Mouse (Mus musculus) CH12.LX (cell line): ENCODE measurements around the gene Sergef. TPM values are rescaled to one million over a fixed set of nuclear protein-coding genes. Genes with fewer than 3 reads are reported as not detected.
A peak's percentile ranks its signal among the peaks of the same experiment; 100 is the strongest.

Experiments used
- BHLHE40 ChIP-seq: IDR thresholded peaks from 2 replicates; pipeline ENCODE4 v1.6.1; 2011; ENCODE audit warnings: mild to moderate bottlenecking, low read depth, low read length, improper control_type of control experiment
- CHD2 ChIP-seq: IDR thresholded peaks from 2 replicates; pipeline ENCODE4 v1.6.1; 2011; ENCODE audit warnings: low read length, improper control_type of control experiment
- ELF1 ChIP-seq: IDR thresholded peaks from 2 replicates; pipeline ENCODE4 v1.6.1; 2014; ENCODE audit warnings: low read depth, mild to moderate bottlenecking, inconsistent platforms, low read length, improper control_type of control experiment
- JUN ChIP-seq: IDR thresholded peaks from 2 replicates; pipeline ENCODE4 v1.6.1; 2011; ENCODE audit warnings: low read depth, mild to moderate bottlenecking, low read length, improper control_type of control experiment, moderate library complexity; ENCODE audit not compliant: insufficient read depth
- MAFK ChIP-seq: IDR thresholded peaks from 2 replicates; pipeline ENCODE4 v1.6.1; 2011; ENCODE audit warnings: low read length, improper control_type of control experiment; ENCODE audit not compliant: insufficient replicate concordance
- MYC ChIP-seq: IDR thresholded peaks from 2 replicates; pipeline ENCODE4 v1.6.1; 2011; ENCODE audit warnings: low read depth, mild to moderate bottlenecking, improper control_type of control experiment, low read length
- PAX5 ChIP-seq: IDR thresholded peaks from 2 replicates; pipeline ENCODE4 v1.6.1; 2012; ENCODE audit warnings: low read length, inconsistent platforms, mixed read lengths
- RCOR1 ChIP-seq: conservative IDR thresholded peaks from 2 replicates; pipeline ENCODE4 v1.6.1; 2012; ENCODE audit warnings: low read depth, mild to moderate bottlenecking, inconsistent platforms, low read length, improper control_type of control experiment
- USF2 ChIP-seq: conservative IDR thresholded peaks from 2 replicates; pipeline ENCODE4 v1.6.1; 2011; ENCODE audit warnings: low read depth, low read length, improper control_type of control experiment
- ZKSCAN1 ChIP-seq: IDR thresholded peaks from 2 replicates; pipeline ENCODE4 v1.6.1; 2012; ENCODE audit warnings: low read depth, inconsistent platforms, low read length, improper control_type of control experiment, borderline replicate concordance
- polyA plus RNA-seq: library from polyadenylated mRNA; unstranded; fragments of >175 nt; gene quantifications from 2 replicates; pipeline ENCODE4 v1.2.1, GENCODE M21; 2012; ENCODE audit warnings: low read depth; ENCODE audit not compliant: insufficient read length
- total RNA-seq, 2 experiments: library from RNA; depleted of rRNA; stranded (reverse); fragments of 300-350 nt in 1 of 2; fragments of >200 nt in 1 of 2; gene quantifications; 2 replicates each; pipeline ENCODE4 v1.2.3; 2012 to 2014

The Sergef gene
- total and polyA plus RNA-seq, 3 experiments = 13.0 to 18.0 (median 14.1) TPM

GRCm38 (mm10) chr7:46393718-46394511 is 245.7 kb downstream of the Sergef start (continued):
- TF ChIP-seq ELF1 (peak; percentile 64), PAX5 (no peak), USF2 (no peak), CHD2 (peak; percentile 22; the same call in 1 of the 2 replicates), MAFK (no peak), BHLHE40 (no peak), JUN (no peak), ZKSCAN1 (no peak), MYC (no peak), RCOR1 (no peak)

Other genes starting within 250 kb of the Sergef start
- 0.04 and 0.08 TPM in 2 replicates for gene Kcnc1, start 243.3 kb downstream of the Sergef start, total RNA-seq (2012; rRNA removed)
- gene Kcnc1, start 243.3 kb downstream of the Sergef start, total RNA-seq (2014; rRNA removed) = not detected in 2 replicates
- gene Kcnc1, start 243.3 kb downstream of the Sergef start, polyA plus RNA-seq = 0.14 TPM in 1 of 2 replicates, not detected in the other
- 0.13 and 0.17 TPM in 2 replicates for gene Tph1, start 32.7 kb upstream of the Sergef start, total RNA-seq (2012; rRNA removed)
- not detected in 2 replicates for gene Tph1, start 32.7 kb upstream of the Sergef start, total RNA-seq (2014; rRNA removed)
- gene Tph1, start 32.7 kb upstream of the Sergef start, polyA plus RNA-seq = 0.22 TPM in 1 of 2 replicates, not detected in the other
- 15.1 and 16.6 TPM in 2 replicates for gene Saal1, start 70.9 kb upstream of the Sergef start, total RNA-seq (2012; rRNA removed)
- 14.7 and 15.2 TPM in 2 replicates for gene Saal1, start 70.9 kb upstream of the Sergef start, total RNA-seq (2014; rRNA removed)
- gene Saal1, start 70.9 kb upstream of the Sergef start, polyA plus RNA-seq = 24.5 and 27.6 TPM in 2 replicates
- gene Saa3, start 75.9 kb upstream of the Sergef start, total RNA-seq (2012; rRNA removed) = not detected in 2 replicates
- gene Saa3, start 75.9 kb upstream of the Sergef start, total RNA-seq (2014; rRNA removed) = 0.59 TPM in 1 of 2 replicates, not detected in the other
- not detected in 2 replicates for gene Saa3, start 75.9 kb upstream of the Sergef start, polyA plus RNA-seq
- gene Saa4, start 92.8 kb upstream of the Sergef start, total RNA-seq (2012; rRNA removed) = not detected in 2 replicates
- gene Saa4, start 92.8 kb upstream of the Sergef start, total RNA-seq (2014; rRNA removed) = not detected in 2 replicates
- not detected in 2 replicates for gene Saa4, start 92.8 kb upstream of the Sergef start, polyA plus RNA-seq
- gene Saa1, start 103.2 kb upstream of the Sergef start, total RNA-seq (2012; rRNA removed) = not detected in 2 replicates
- gene Saa1, start 103.2 kb upstream of the Sergef start, total RNA-seq (2014; rRNA removed) = not detected in 2 replicates
- gene Saa1, start 103.2 kb upstream of the Sergef start, polyA plus RNA-seq = not detected in 2 replicates
- not detected in 2 replicates for gene Saa2, start 112.0 kb upstream of the Sergef start, total RNA-seq (2012; rRNA removed)
- not detected in 2 replicates for gene Saa2, start 112.0 kb upstream of the Sergef start, total RNA-seq (2014; rRNA removed)
- not detected in 2 replicates for gene Saa2, start 112.0 kb upstream of the Sergef start, polyA plus RNA-seq
- gene Hps5, start 156.3 kb upstream of the Sergef start, total RNA-seq (2012; rRNA removed) = 21.9 and 26.0 TPM in 2 replicates
- 17.8 and 20.3 TPM in 2 replicates for gene Hps5, start 156.3 kb upstream of the Sergef start, total RNA-seq (2014; rRNA removed)
- gene Hps5, start 156.3 kb upstream of the Sergef start, polyA plus RNA-seq = 17.2 and 20.8 TPM in 2 replicates
- gene Gtf2h1, start 156.3 kb upstream of the Sergef start, total RNA-seq (2012; rRNA removed) = 79.2 and 103 TPM in 2 replicates
- 161 and 198 TPM in 2 replicates for gene Gtf2h1, start 156.3 kb upstream of the Sergef start, total RNA-seq (2014; rRNA removed)
- 164 and 172 TPM in 2 replicates for gene Gtf2h1, start 156.3 kb upstream of the Sergef start, polyA plus RNA-seq
- 702 and 970 TPM in 2 replicates for gene Ldha, start 201.7 kb upstream of the Sergef start, total RNA-seq (2012; rRNA removed)
- 1,007 and 1,199 TPM in 2 replicates for gene Ldha, start 201.7 kb upstream of the Sergef start, total RNA-seq (2014; rRNA removed)
- 1,412 and 1,555 TPM in 2 replicates for gene Ldha, start 201.7 kb upstream of the Sergef start, polyA plus RNA-seq
- not detected in 2 replicates for gene Ldhc, start 221.4 kb upstream of the Sergef start, total RNA-seq (2012; rRNA removed)
- gene Ldhc, start 221.4 kb upstream of the Sergef start, total RNA-seq (2014; rRNA removed) = not detected in 2 replicates
- not detected in 2 replicates for gene Ldhc, start 221.4 kb upstream of the Sergef start, polyA plus RNA-seq